Mouse (Mus musculus): ENCODE measurements around the gene Gm21761. TPM values are rescaled to one million over a fixed set of nuclear protein-coding genes. Genes with fewer than 3 reads are reported as not detected.
"Not testable (repeated sequence)": the region's sequence is repeated elsewhere in the genome, so short reads cannot be mapped to it uniquely, and the experiment has no call there.

The Gm21761 gene
- total RNA-seq (2014; fragmentation: Nextera tagmentation) (not detected in 2 replicates), total RNA-seq (2017) (0.16 TPM in 1 of 2 replicates, not detected in the other), polyA plus RNA-seq (2012) (not detected in 2 replicates)

- not testable (repeated sequence) for H3K9me3 ChIP-seq (replicated peaks); DNase-seq (ENCODE audit: low spot score); H3K27me3 ChIP-seq (ENCODE audit: insufficient read depth, low read length); H3K36me3 ChIP-seq (replicated peaks); H3K4me1 ChIP-seq (ENCODE audit: insufficient read depth, low read depth, low read length); H3K4me3 ChIP-seq (ENCODE audit: low read depth, low read length); ATAC-seq (ENCODE audit: extremely low read depth, insufficient number of reproducible peaks, low FRiP score, poor library complexity, severe bottlenecking)
Measured at GRCm38 (mm10) chr13:119929172-119929571, at the start of gene Gm21761. Gm21761 (minus strand) TSS chr13:119929272.

GRCm38 (mm10) chr13:119969163-119969562 is 40.1 kb upstream of the Gm21761 start:
- H3K36me3 ChIP-seq (replicated peaks); H3K4me3 ChIP-seq (ENCODE audit: low read depth, low read length); H3K4me1 ChIP-seq (ENCODE audit: insufficient read depth, low read depth, low read length); H3K27me3 ChIP-seq (ENCODE audit: insufficient read depth, low read length); H3K9me3 ChIP-seq (replicated peaks); DNase-seq (ENCODE audit: low spot score): not testable (repeated sequence)
- ATAC-seq (ENCODE audit: extremely low read depth, insufficient number of reproducible peaks, low FRiP score, poor library complexity, severe bottlenecking): 0 out of 2 replicates have a peak, but pooled peaks have one; percentile 8

DNA sequence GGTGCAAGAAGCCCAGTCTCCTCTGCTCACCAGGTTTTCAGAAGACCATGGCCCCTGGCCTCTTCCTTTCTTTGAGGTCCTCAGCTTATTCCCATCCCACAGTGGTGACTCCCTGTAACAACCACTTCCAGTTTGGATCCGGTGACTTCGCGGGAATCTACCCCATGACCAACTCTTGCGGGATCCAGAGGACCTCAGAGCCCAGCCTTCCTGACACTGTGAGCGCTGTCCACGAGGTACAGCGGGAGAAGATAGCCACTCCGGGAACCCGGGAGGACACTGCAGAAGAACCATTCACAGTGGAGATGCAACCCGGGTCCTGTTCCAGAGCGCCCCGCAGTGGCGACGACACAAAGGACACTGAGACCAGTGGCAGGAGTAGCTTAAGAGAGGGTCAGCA is 39.1 kb upstream of the Gm21761 start:
- ATAC-seq (ENCODE audit: extremely low read depth, insufficient number of reproducible peaks, low FRiP score, poor library complexity, severe bottlenecking); H3K4me1 ChIP-seq (ENCODE audit: insufficient read depth, low read depth, low read length); DNase-seq (ENCODE audit: low spot score); H3K9me3 ChIP-seq (replicated peaks); H3K36me3 ChIP-seq (replicated peaks); H3K27me3 ChIP-seq (ENCODE audit: insufficient read depth, low read length); H3K4me3 ChIP-seq (ENCODE audit: low read depth, low read length): not testable (repeated sequence)

GRCm38 (mm10) chr13:119965968-119966367 is 36.9 kb upstream of the Gm21761 start:
- DNase-seq (ENCODE audit: low spot score): not testable (repeated sequence)

DNA sequence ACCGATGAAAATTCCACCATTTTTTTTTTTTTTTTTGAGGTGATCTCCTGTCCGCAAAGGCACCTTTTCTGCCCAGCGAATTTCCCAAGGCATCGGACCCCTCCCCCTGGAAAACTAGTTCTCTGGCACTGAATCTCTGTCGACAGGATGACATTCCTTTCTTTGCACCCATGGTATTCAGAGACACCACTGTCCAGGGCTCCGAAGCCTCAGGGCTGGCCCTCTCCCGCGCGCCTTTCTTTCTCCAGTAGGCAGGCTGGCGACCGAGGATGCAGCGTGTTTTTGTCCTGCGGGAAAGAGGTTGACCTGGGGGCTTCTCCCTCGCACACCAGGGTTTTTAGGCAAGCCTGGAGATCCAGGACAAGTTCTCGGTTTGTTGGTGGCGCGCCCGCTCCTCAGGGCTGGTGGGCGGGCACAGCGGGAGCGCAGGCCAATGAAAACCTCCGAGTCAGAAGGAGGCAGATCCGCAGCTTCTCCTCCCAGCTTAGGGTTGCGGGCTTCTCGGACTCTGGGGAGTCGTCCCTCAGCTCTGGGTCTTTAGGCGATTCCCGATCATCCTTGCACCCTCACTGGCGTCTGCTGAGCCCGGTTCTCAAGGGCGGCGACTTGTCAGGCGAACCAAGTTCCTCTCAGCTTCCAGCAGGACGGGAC is 36.4 kb upstream of the Gm21761 start:
- not testable (repeated sequence) for DNase-seq (ENCODE audit: low spot score); H3K4me3 ChIP-seq (ENCODE audit: low read depth, low read length); H3K27me3 ChIP-seq (ENCODE audit: insufficient read depth, low read length); ATAC-seq (ENCODE audit: extremely low read depth, insufficient number of reproducible peaks, low FRiP score, poor library complexity, severe bottlenecking); H3K4me1 ChIP-seq (ENCODE audit: insufficient read depth, low read depth, low read length); H3K9me3 ChIP-seq (replicated peaks); H3K36me3 ChIP-seq (replicated peaks)

More at GRCm38 (mm10) chr13:119965968-119966367, 36.9 kb upstream of the Gm21761 start:
- ATAC-seq (ENCODE audit: extremely low read depth, insufficient number of reproducible peaks, low FRiP score, poor library complexity, severe bottlenecking); H3K4me1 ChIP-seq (ENCODE audit: insufficient read depth, low read depth, low read length); H3K9me3 ChIP-seq (replicated peaks); H3K36me3 ChIP-seq (replicated peaks); H3K27me3 ChIP-seq (ENCODE audit: insufficient read depth, low read length); H3K4me3 ChIP-seq (ENCODE audit: low read depth, low read length): not testable (repeated sequence)

GRCm38 (mm10) chr13:119962856-119963255 is 33.8 kb upstream of the Gm21761 start:
- not testable (repeated sequence) for H3K9me3 ChIP-seq (replicated peaks); ATAC-seq (ENCODE audit: extremely low read depth, insufficient number of reproducible peaks, low FRiP score, poor library complexity, severe bottlenecking); H3K36me3 ChIP-seq (replicated peaks); H3K4me1 ChIP-seq (ENCODE audit: insufficient read depth, low read depth, low read length); DNase-seq (ENCODE audit: low spot score); H3K4me3 ChIP-seq (ENCODE audit: low read depth, low read length); H3K27me3 ChIP-seq (ENCODE audit: insufficient read depth, low read length)

GRCm38 (mm10) chr13:119955567-119955966 is 26.5 kb upstream of the Gm21761 start:
- not testable (repeated sequence) for H3K36me3 ChIP-seq (replicated peaks); H3K4me3 ChIP-seq (ENCODE audit: low read depth, low read length); H3K9me3 ChIP-seq (replicated peaks); H3K4me1 ChIP-seq (ENCODE audit: insufficient read depth, low read depth, low read length); DNase-seq (ENCODE audit: low spot score); H3K27me3 ChIP-seq (ENCODE audit: insufficient read depth, low read length); ATAC-seq (ENCODE audit: extremely low read depth, insufficient number of reproducible peaks, low FRiP score, poor library complexity, severe bottlenecking)

- not testable (repeated sequence) for H3K4me1 ChIP-seq (ENCODE audit: insufficient read depth, low read depth, low read length); H3K36me3 ChIP-seq (replicated peaks); ATAC-seq (ENCODE audit: extremely low read depth, insufficient number of reproducible peaks, low FRiP score, poor library complexity, severe bottlenecking); H3K27me3 ChIP-seq (ENCODE audit: insufficient read depth, low read length); H3K4me3 ChIP-seq (ENCODE audit: low read depth, low read length); DNase-seq (ENCODE audit: low spot score); H3K9me3 ChIP-seq (replicated peaks)
Measured at GRCm38 (mm10) chr13:119955089-119955488, 26.0 kb upstream of the Gm21761 start.

DNA sequence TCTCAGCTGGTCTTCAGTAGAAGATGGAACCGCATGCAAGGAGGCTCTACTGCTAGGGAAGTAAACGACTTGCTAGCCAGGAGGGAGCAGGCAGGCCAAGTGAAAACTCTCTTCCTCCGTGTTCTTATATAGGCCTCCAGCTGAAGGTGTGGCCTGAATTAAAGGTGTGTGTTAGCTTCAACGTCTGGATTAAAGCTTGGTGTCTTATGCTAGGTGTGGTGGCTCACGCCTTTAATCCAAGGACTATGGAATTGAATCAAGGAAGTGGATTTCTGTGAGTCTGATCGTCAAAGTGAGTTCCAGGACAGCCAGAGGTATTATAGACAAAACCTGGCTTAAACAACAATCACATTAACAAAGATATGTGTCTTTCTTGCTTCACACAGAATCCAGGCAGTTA is 21.6 kb upstream of the Gm21761 start, which contains the start of gene B020031M17Rik:
TSS of gene B020031M17Rik (minus strand) at position 101 of the 400 bp plus-strand sequence.
- not testable (repeated sequence) for H3K36me3 ChIP-seq (replicated peaks); H3K4me3 ChIP-seq (ENCODE audit: low read depth, low read length); H3K27me3 ChIP-seq (ENCODE audit: insufficient read depth, low read length); H3K9me3 ChIP-seq (replicated peaks); DNase-seq (ENCODE audit: low spot score); H3K4me1 ChIP-seq (ENCODE audit: insufficient read depth, low read depth, low read length); ATAC-seq (ENCODE audit: extremely low read depth, insufficient number of reproducible peaks, low FRiP score, poor library complexity, severe bottlenecking)

DNA sequence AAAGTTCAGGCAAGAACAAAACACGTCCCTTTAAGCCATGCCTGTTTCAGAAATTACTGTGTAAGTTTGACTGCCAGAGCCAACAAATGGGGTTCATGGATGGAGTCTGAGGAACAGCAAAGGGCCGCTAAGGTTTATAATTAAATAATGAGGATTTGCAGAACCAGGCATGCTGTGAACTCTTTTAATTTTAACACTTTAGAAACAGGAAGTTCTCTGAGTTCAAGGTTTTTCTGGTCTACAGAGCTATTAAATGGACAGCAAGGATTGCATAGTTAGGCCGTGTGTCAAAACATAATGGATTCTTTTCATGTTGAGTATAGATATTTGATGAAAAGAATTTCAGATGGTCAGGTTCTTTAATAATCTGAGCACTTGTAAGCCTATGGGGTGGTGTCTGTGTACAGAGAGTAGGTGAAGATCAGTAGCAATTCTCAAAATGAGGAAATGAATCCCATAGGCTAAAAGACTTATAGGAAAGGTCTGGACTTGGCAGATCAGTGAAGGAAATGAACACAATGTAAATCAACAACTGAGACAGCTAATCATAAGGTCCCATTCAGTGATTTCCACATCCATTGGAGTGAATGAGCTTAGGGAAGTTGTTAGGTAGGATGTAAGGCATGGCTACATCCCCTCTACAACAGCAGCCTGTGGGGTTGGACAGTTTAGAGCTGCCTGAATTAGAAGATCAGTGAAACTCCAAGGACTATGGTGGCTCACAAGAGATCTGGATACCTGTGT is 4.3 kb downstream of the Gm21761 start:
- H3K27me3 ChIP-seq (ENCODE audit: insufficient read depth, low read length); ATAC-seq (ENCODE audit: extremely low read depth, insufficient number of reproducible peaks, low FRiP score, poor library complexity, severe bottlenecking); H3K9me3 ChIP-seq (replicated peaks); DNase-seq (ENCODE audit: low spot score); H3K4me3 ChIP-seq (ENCODE audit: low read depth, low read length); H3K4me1 ChIP-seq (ENCODE audit: insufficient read depth, low read depth, low read length); H3K36me3 ChIP-seq (replicated peaks): not testable (repeated sequence)

DNA sequence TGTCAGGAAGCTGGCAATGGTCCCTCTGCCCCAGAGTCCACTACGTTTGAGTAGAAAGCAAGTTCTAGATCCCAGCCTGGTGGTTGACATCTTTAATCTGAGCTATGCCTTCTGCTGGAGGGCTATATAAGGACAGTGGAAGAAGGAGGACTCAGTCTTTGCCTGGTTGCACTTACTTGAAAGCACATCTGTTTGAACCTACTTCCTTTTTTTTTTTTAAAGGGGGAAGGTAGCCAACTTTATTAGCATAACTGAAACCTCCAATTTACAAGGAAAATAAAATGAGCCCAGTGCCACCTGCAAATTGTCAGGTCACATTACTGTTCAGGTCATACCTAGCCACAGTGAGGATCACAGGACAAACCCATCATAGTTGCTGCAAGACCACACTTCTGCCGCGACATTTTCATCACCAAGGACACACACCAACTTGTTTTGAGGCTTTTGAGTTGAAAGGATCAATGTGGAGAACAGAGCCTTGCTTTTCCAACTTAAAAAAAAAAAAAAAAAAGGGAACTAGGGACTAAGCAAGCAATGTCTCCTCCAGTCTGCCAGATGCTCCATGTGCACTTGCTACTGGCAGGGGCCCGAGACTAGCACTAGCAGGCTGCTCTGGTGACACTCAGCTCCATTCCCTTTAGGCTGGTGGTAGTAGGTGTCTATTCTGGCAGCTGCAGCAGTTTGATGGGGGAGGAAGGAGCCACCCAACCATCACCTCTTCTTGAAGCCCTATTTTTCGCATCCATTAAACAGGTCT is 11.9 kb downstream of the Gm21761 start:
- not testable (repeated sequence) for H3K4me1 ChIP-seq (ENCODE audit: insufficient read depth, low read depth, low read length); H3K27me3 ChIP-seq (ENCODE audit: insufficient read depth, low read length); H3K9me3 ChIP-seq (replicated peaks); ATAC-seq (ENCODE audit: extremely low read depth, insufficient number of reproducible peaks, low FRiP score, poor library complexity, severe bottlenecking); DNase-seq (ENCODE audit: low spot score); H3K4me3 ChIP-seq (ENCODE audit: low read depth, low read length); H3K36me3 ChIP-seq (replicated peaks)
